Mouse (Mus musculus) forebrain, embryonic 16.5 days (tissue): ENCODE measurements around the gene Nxn. TPM values are rescaled to one million over a fixed set of nuclear protein-coding genes. Genes with fewer than 3 reads are reported as not detected.

Source experiments
- ATAC-seq: fragments of 200-750 bp; cut with Nextera tagmentation; 2 replicates; pipeline ENCODE4 v1.8.0; 2017; ENCODE audit warnings: mild to moderate bottlenecking, moderate library complexity
- H3K27ac ChIP-seq: fragments of 300-500 bp; sonication (generic); 2 replicates; pipeline ENCODE4 v1.5.1; 2014; ENCODE audit warnings: low read length, control low read depth
- H3K27me3 ChIP-seq: fragments of 300-500 bp; sonication (generic); replicated peaks from 2 replicates; pipeline ENCODE4 v1.6.1; 2014; ENCODE audit warnings: low read length; ENCODE audit not compliant: control insufficient read depth, insufficient read depth
- H3K36me3 ChIP-seq: fragments of 300-500 bp; sonication (generic); 2 replicates; pipeline ENCODE4 v1.6.1; 2014; ENCODE audit not compliant: control insufficient read depth, insufficient read depth
- H3K4me1 ChIP-seq: fragments of 300-500 bp; sonication (generic); replicated peaks from 2 replicates; pipeline ENCODE4 v1.6.1; 2014; ENCODE audit warnings: low read length; ENCODE audit not compliant: control insufficient read depth, insufficient read depth
- H3K4me2 ChIP-seq: fragments of 300-500 bp; sonication (generic); 2 replicates; pipeline ENCODE4 v1.6.1; 2014; ENCODE audit warnings: mild to moderate bottlenecking, low read length, control low read depth
- H3K4me3 ChIP-seq: fragments of 300-500 bp; sonication (generic); replicated peaks from 2 replicates; pipeline ENCODE4 v1.5.1; 2014; ENCODE audit warnings: mild to moderate bottlenecking, low read length, control low read depth
- H3K9ac ChIP-seq: fragments of 300-500 bp; sonication (generic); replicated peaks from 2 replicates; pipeline ENCODE4 v1.6.1; 2014; ENCODE audit warnings: low read depth, low read length, control low read depth
- H3K9me3 ChIP-seq: fragments of 300-500 bp; sonication (generic); 2 replicates; pipeline ENCODE4 v1.6.1; 2016; ENCODE audit warnings: low read length; ENCODE audit not compliant: control insufficient read depth
- WGBS: fragments of 180-500 bp; shearing (Covaris S2); extraction: QIAGEN DNeasy Blood & Tissue Kit; methylation state at CpG from one replicate; pipeline ENCODE4 v1.1.7; 2014; 5-methylcytosine and 5-hydroxymethylcytosine counted together
- polyA plus RNA-seq: library from polyadenylated mRNA; unstranded; fragments of >200 nt; fragmentation: Nextera tagmentation; extraction: Ambion mirVana; gene quantifications from 2 replicates; pipeline ENCODE4 v1.2.1, GENCODE M21; 2015

Gene Nxn
- 14.5 and 15.6 TPM in 2 replicates for polyA plus RNA-seq

- Histone ChIP-seq H3K9ac (peak within 1 kb of the TSS; percentile 78), H3K27ac (peak within 1 kb of the TSS; percentile 69; the same call in 1 of the 2 replicates), H3K4me2 (peak within 1 kb of the TSS; percentile 98), H3K4me3 (peak within 1 kb of the TSS; percentile 63), H3K36me3 (no peaks in the 10 kb centered on the region), H3K9me3 (no peaks in the 10 kb centered on the region), H3K27me3 (no peaks in the 10 kb centered on the region), H3K4me1 (peaks cover 20% of the 10 kb centered on the region)
- ATAC-seq = peak; percentile 84
- WGBS = 0% methylated on average over 45 of the region's 70 CpGs
Measured at GRCm38 (mm10) chr11:76398798-76399586, at the start of gene Nxn. Nxn (minus strand) TSS chr11:76399140.

GRCm38 (mm10) chr11:76446251-76446650, 47.3 kb upstream of the Nxn start:
- Histone ChIP-seq H3K36me3 (no peaks in the 10 kb centered on the region), H3K27me3 (no peaks in the 10 kb centered on the region), H3K9me3 (no peaks in the 10 kb centered on the region), H3K4me2 (no peak overlapping the region), H3K4me1 (peaks cover 24% of the 10 kb centered on the region), H3K27ac (no peak overlapping the region), H3K9ac (no peak overlapping the region), H3K4me3 (no peak overlapping the region)
- 4% methylated on average over 10 of the region's 10 CpGs for WGBS
- no peak for ATAC-seq

GRCm38 (mm10) chr11:76445459-76445858, 46.5 kb upstream of the Nxn start:
- Histone ChIP-seq H3K4me1 (peaks cover 25% of the 10 kb centered on the region), H3K27ac (no peak overlapping the region), H3K27me3 (no peaks in the 10 kb centered on the region), H3K4me3 (no peak overlapping the region), H3K4me2 (no peak overlapping the region), H3K9me3 (no peaks in the 10 kb centered on the region), H3K9ac (no peak overlapping the region), H3K36me3 (no peaks in the 10 kb centered on the region)
- no peak for ATAC-seq
- WGBS = 29% methylated on average over 8 of the region's 8 CpGs

- H3K9me3 ChIP-seq = no peaks in the 10 kb centered on the region
- 10% methylated on average over 3 of the region's 3 CpGs for WGBS
- peak overlapping the region; percentile 1; the same call in 1 of the 2 replicates for H3K27ac ChIP-seq
- no peak overlapping the region for H3K4me2 ChIP-seq
- no peaks in the 10 kb centered on the region for H3K27me3 ChIP-seq
- H3K36me3 ChIP-seq = no peaks in the 10 kb centered on the region
- peaks cover 27% of the 10 kb centered on the region for H3K4me1 ChIP-seq
- H3K9ac ChIP-seq = no peak overlapping the region
- no peak overlapping the region for H3K4me3 ChIP-seq
- peak; percentile 50 for ATAC-seq
Measured at GRCm38 (mm10) chr11:76439666-76440065, 40.7 kb upstream of the Nxn start.

GRCm38 (mm10) chr11:76436864-76437437, 38.0 kb upstream of the Nxn start:
- Histone ChIP-seq H3K4me3 (peak overlapping the region; percentile 25), H3K9me3 (no peaks in the 10 kb centered on the region), H3K4me2 (peak overlapping the region; percentile 38), H3K27ac (peak overlapping the region; percentile 8; the same call in 1 of the 2 replicates), H3K27me3 (no peaks in the 10 kb centered on the region), H3K4me1 (peaks cover 27% of the 10 kb centered on the region), H3K9ac (peak overlapping the region; percentile 35), H3K36me3 (no peaks in the 10 kb centered on the region)
- WGBS = 6% methylated on average over 28 of the region's 28 CpGs
- ATAC-seq = peak; percentile 45

- Histone ChIP-seq H3K4me2 (no peak overlapping the region), H3K27me3 (no peaks in the 10 kb centered on the region), H3K9me3 (no peaks in the 10 kb centered on the region), H3K4me3 (no peak overlapping the region), H3K9ac (no peak overlapping the region), H3K4me1 (peaks cover 27% of the 10 kb centered on the region), H3K36me3 (no peaks in the 10 kb centered on the region), H3K27ac (no peak overlapping the region)
- WGBS = 79% methylated on average over 5 of the region's 5 CpGs
- ATAC-seq = no peak
Measured at GRCm38 (mm10) chr11:76436009-76436408, 37.1 kb upstream of the Nxn start.

GRCm38 (mm10) chr11:76429966-76430631, 31.2 kb upstream of the Nxn start:
- Histone ChIP-seq H3K9ac (no peak overlapping the region), H3K27me3 (no peaks in the 10 kb centered on the region), H3K4me2 (no peak overlapping the region)

GRCm38 (mm10) chr11:76429556-76429955, 30.6 kb upstream of the Nxn start:
- H3K9me3 ChIP-seq = no peaks in the 10 kb centered on the region
- H3K4me3 ChIP-seq = no peak overlapping the region
- 60% methylated on average over 7 of the region's 7 CpGs for WGBS
- H3K27me3 ChIP-seq = no peaks in the 10 kb centered on the region
- no peaks in the 10 kb centered on the region for H3K36me3 ChIP-seq
- H3K27ac ChIP-seq = no peak overlapping the region
- H3K4me1 ChIP-seq = peaks cover 3% of the 10 kb centered on the region; the same call in 1 of the 2 replicates
- ATAC-seq = no peak; the same call in 1 of the 2 replicates
- H3K4me2 ChIP-seq = no peak overlapping the region
- no peak overlapping the region for H3K9ac ChIP-seq

More at GRCm38 (mm10) chr11:76429966-76430631, 31.2 kb upstream of the Nxn start:
- no peak for ATAC-seq
- Histone ChIP-seq H3K27ac (no peak overlapping the region), H3K4me3 (no peak overlapping the region), H3K9me3 (no peaks in the 10 kb centered on the region), H3K4me1 (peaks cover 5% of the 10 kb centered on the region; the same call in 1 of the 2 replicates), H3K36me3 (no peaks in the 10 kb centered on the region)
- WGBS = 77% methylated on average over 6 of the region's 6 CpGs

- H3K27me3 ChIP-seq = no peaks in the 10 kb centered on the region
- ATAC-seq = no peak
- no peaks in the 10 kb centered on the region for H3K9me3 ChIP-seq
- H3K4me1 ChIP-seq = peaks cover 3% of the 10 kb centered on the region; the same call in 1 of the 2 replicates
- no peaks in the 10 kb centered on the region for H3K36me3 ChIP-seq
- H3K9ac ChIP-seq = no peak overlapping the region
- no peak overlapping the region for H3K27ac ChIP-seq
- H3K4me2 ChIP-seq = no peak overlapping the region
- no peak overlapping the region for H3K4me3 ChIP-seq
- 73% methylated on average over 4 of the region's 4 CpGs for WGBS
Measured at GRCm38 (mm10) chr11:76429046-76429445, 30.1 kb upstream of the Nxn start.
